In the genomic region with DNA sequence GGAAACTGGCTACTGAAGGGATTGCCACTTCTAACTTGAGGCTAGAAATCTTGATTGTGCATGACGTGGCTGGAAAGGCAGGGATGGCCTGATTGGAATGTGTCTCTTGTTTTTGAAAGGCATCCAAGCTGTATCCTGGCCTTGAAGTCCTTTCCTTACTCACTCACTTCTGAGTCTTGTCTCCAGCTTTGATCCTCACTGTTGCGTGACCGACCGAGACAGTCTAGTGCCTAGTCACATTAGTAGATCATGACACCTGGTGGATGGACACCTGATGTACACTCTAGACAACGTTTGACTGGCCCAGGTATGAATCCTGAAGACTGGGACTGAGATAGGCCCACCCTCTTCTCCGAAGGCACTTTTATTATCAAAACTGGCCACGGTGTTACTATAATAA, we compare ENCODE assay signal across 14 mouse cellular contexts. TPM values are rescaled to one million over a fixed set of nuclear protein-coding genes. Genes with fewer than 3 reads are reported as not detected.
DNase-seq lines count a peak whose midpoint lies in the region; ATAC-seq and TF ChIP-seq lines count a peak whose summit lies in the region.
"Had no signal": no experiment of that assay in that cellular context is flagged by ENCODE, and none has a peak within 500 bp of the region (broad histone marks: within the 10 kb centered on the region; RNA-seq: fewer than 3 reads in every experiment).

No protein-coding gene starts in this region.

- peak; percentile 32; the same call in 1 of the 2 replicates for TF ChIP-seq CTCF in hindbrain, postnatal 0 days (IDR thresholded peaks at IDR 0.05; ENCODE audit: low read depth)
- no peak for TF ChIP-seq CTCF in forebrain, postnatal 0 days (IDR thresholded peaks at IDR 0.05; ENCODE audit: low read depth)

- H3K27me3 ChIP-seq in hindbrain, postnatal 0 days (ENCODE audit: insufficient read depth, low read length) = no peaks in the 10 kb centered on the region
- no peaks in the 10 kb centered on the region for H3K27me3 ChIP-seq in hindbrain, embryonic 14.5 days (ENCODE audit: control insufficient read depth, insufficient read depth, low read length)
- H3K27me3 ChIP-seq in forebrain, postnatal 0 days (ENCODE audit: insufficient read depth, low read length) = no peaks in the 10 kb centered on the region
- H3K27me3 ChIP-seq: embryonic facial prominence, embryonic 15.5 days; limb, embryonic 12.5 days had no signal

- no peaks in the 10 kb centered on the region for H3K9me3 ChIP-seq in hindbrain, postnatal 0 days (ENCODE audit: low read length)
- H3K9me3 ChIP-seq in hindbrain, embryonic 14.5 days (ENCODE audit: control insufficient read depth, low read length) = no peaks in the 10 kb centered on the region
- H3K9me3 ChIP-seq in forebrain, postnatal 0 days (ENCODE audit: low read length) = no peaks in the 10 kb centered on the region
- H3K9me3 ChIP-seq: embryonic facial prominence, embryonic 15.5 days; limb, embryonic 12.5 days had no signal

- peaks cover 21% of the 10 kb centered on the region for H3K36me3 ChIP-seq in hindbrain, postnatal 0 days (ENCODE audit: insufficient read depth, low read length)
- H3K36me3 ChIP-seq in hindbrain, embryonic 14.5 days (replicated peaks; ENCODE audit: control insufficient read depth, insufficient read depth) = peaks cover 40% of the 10 kb centered on the region
- H3K36me3 ChIP-seq in forebrain, postnatal 0 days (ENCODE audit: insufficient read depth) = peaks cover 38% of the 10 kb centered on the region

- H3K4me2 ChIP-seq in hindbrain, postnatal 0 days (ENCODE audit: low read depth, low read length) = no peak overlapping the region
- H3K4me2 ChIP-seq in hindbrain, embryonic 14.5 days (replicated peaks) = no peak overlapping the region
- no peak overlapping the region for H3K4me2 ChIP-seq in forebrain, postnatal 0 days (ENCODE audit: low read depth)
- H3K4me2 ChIP-seq: embryonic facial prominence, embryonic 15.5 days; limb, embryonic 12.5 days had no signal

- no peak overlapping the region for H3K9ac ChIP-seq in hindbrain, postnatal 0 days (replicated peaks; ENCODE audit: low read length)
- H3K9ac ChIP-seq in hindbrain, embryonic 14.5 days = no peak overlapping the region
- no peak overlapping the region for H3K9ac ChIP-seq in forebrain, postnatal 0 days
- H3K9ac ChIP-seq: embryonic facial prominence, embryonic 15.5 days; limb, embryonic 12.5 days had no signal

- DNase-seq in hindbrain, postnatal 0 days (ENCODE audit: low spot score) = peak; percentile 24
- no peak for DNase-seq in hindbrain, embryonic 14.5 days (ENCODE audit: low spot score)
- peak; percentile 26 for DNase-seq in Muller cell, postnatal 12 days (ENCODE audit: inconsistent ontology term)
- peak; percentile 39 to 46 for DNase-seq in adrenal gland, postnatal 36 days
- peak; percentile 47 to 64 for DNase-seq in kidney, postnatal 4 days
- DNase-seq in urinary bladder, adult 2 months (ENCODE audit: low spot score) = no peak
- DNase-seq in forebrain, postnatal 0 days = no peak
- DNase-seq in ovary, adult 18-20 months (ENCODE audit: low spot score) = no peak
- DNase-seq: cerebellum, adult 18-20 months had no signal

- 79% methylated on average over 7 of the region's 7 CpGs for WGBS in hindbrain, postnatal 0 days
- 88% methylated on average over 7 of the region's 7 CpGs for WGBS in hindbrain, embryonic 14.5 days
- WGBS in forebrain, postnatal 0 days = 85% methylated on average over 7 of the region's 7 CpGs

- H3K27ac ChIP-seq in hindbrain, postnatal 0 days = no peak overlapping the region
- H3K27ac ChIP-seq in hindbrain, embryonic 14.5 days = no peak overlapping the region
- H3K27ac ChIP-seq in forebrain, postnatal 0 days (ENCODE audit: low read depth, low read length) = no peak overlapping the region
- H3K27ac ChIP-seq: embryonic facial prominence, embryonic 15.5 days; limb, embryonic 12.5 days had no signal

- no peak overlapping the region for H3K4me3 ChIP-seq in hindbrain, postnatal 0 days (ENCODE audit: low read length)
- no peak overlapping the region for H3K4me3 ChIP-seq in hindbrain, embryonic 14.5 days (replicated peaks; ENCODE audit: low read length)
- no peak overlapping the region for H3K4me3 ChIP-seq in forebrain, postnatal 0 days (ENCODE audit: low read depth, low read length)
- H3K4me3 ChIP-seq: embryonic facial prominence, embryonic 15.5 days; limb, embryonic 12.5 days had no signal

- no peaks in the 10 kb centered on the region for H3K4me1 ChIP-seq in hindbrain, postnatal 0 days (ENCODE audit: insufficient read depth, low read length)
- no peaks in the 10 kb centered on the region for H3K4me1 ChIP-seq in hindbrain, embryonic 14.5 days (replicated peaks; ENCODE audit: control insufficient read depth, insufficient read depth, low read length)
- no peaks in the 10 kb centered on the region for H3K4me1 ChIP-seq in forebrain, postnatal 0 days (ENCODE audit: insufficient read depth)
- H3K4me1 ChIP-seq: embryonic facial prominence, embryonic 15.5 days had no signal

- ATAC-seq in hindbrain, postnatal 0 days = no peak
- no peak for ATAC-seq in hindbrain, embryonic 14.5 days (ENCODE audit: low FRiP score)
- no peak; the same call in 1 of the 2 replicates for ATAC-seq in forebrain, postnatal 0 days

RNA-seq across cellular contexts. Expression of a gene that starts 13.4 kb away (rescaled TPM):
- total RNA-seq in hindbrain, postnatal 0 days (2014; rRNA removed) = 42.9 and 48.5 TPM in 2 replicates
- polyA plus RNA-seq in hindbrain, postnatal 0 days (2015; fragmentation: Nextera tagmentation; extraction: Ambion mirVana) = 98.0 and 108 TPM in 2 replicates
- 117 and 128 TPM in 2 replicates for polyA plus RNA-seq in hindbrain, embryonic 14.5 days (2014; fragmentation: Nextera tagmentation; extraction: Ambion mirVana)
- 10 to 100 TPM in 1 of 2 experiments, 1 to 10 TPM in 1; 8.2 to 12.2 TPM for total RNA-seq in adrenal gland, postnatal 36 days (2021)
- polyA plus RNA-seq in urinary bladder, adult 2 months (2012; rRNA removed) = 7.4 and 8.7 TPM in 2 replicates
- total RNA-seq in forebrain, postnatal 0 days (2014; rRNA removed) = 55.9 and 57.0 TPM in 2 replicates
- polyA plus RNA-seq in forebrain, postnatal 0 days (2015; fragmentation: Nextera tagmentation; extraction: Ambion mirVana) = 150 and 167 TPM in 2 replicates

RNA-seq across cellular contexts. Expression of a gene that starts 17.5 kb away (rescaled TPM):
- total RNA-seq in hindbrain, postnatal 0 days (2014; rRNA removed) = 18.3 and 21.7 TPM in 2 replicates
- polyA plus RNA-seq in hindbrain, postnatal 0 days (2015; fragmentation: Nextera tagmentation; extraction: Ambion mirVana) = 33.9 and 36.4 TPM in 2 replicates
- polyA plus RNA-seq in hindbrain, embryonic 14.5 days (2014; fragmentation: Nextera tagmentation; extraction: Ambion mirVana) = 39.0 and 40.6 TPM in 2 replicates
- total RNA-seq in adrenal gland, postnatal 36 days (2021) = 10 to 100 TPM; 61.7 to 76.3 TPM
- polyA plus RNA-seq in urinary bladder, adult 2 months (2012; rRNA removed) = 26.0 and 26.4 TPM in 2 replicates
- 13.7 and 16.3 TPM in 2 replicates for total RNA-seq in forebrain, postnatal 0 days (2014; rRNA removed)
- polyA plus RNA-seq in forebrain, postnatal 0 days (2015; fragmentation: Nextera tagmentation; extraction: Ambion mirVana) = 29.7 and 34.1 TPM in 2 replicates

RNA-seq across cellular contexts. Expression of a gene that starts 20.8 kb away (rescaled TPM):
- 0.61 and 1.6 TPM in 2 replicates for total RNA-seq in hindbrain, postnatal 0 days (2014; rRNA removed)
- polyA plus RNA-seq in hindbrain, postnatal 0 days (2015; fragmentation: Nextera tagmentation; extraction: Ambion mirVana) = not detected in 2 replicates
- polyA plus RNA-seq in hindbrain, embryonic 14.5 days (2014; fragmentation: Nextera tagmentation; extraction: Ambion mirVana) = not detected in 2 replicates
- under 1 TPM; 0.30 to 0.33 TPM for total RNA-seq in adrenal gland, postnatal 36 days (2021)
- 0.23 and 0.24 TPM in 2 replicates for polyA plus RNA-seq in urinary bladder, adult 2 months (2012; rRNA removed)
- 0.15 and 0.24 TPM in 2 replicates for total RNA-seq in forebrain, postnatal 0 days (2014; rRNA removed)
- polyA plus RNA-seq in forebrain, postnatal 0 days (2015; fragmentation: Nextera tagmentation; extraction: Ambion mirVana) = not detected in 2 replicates
- total RNA-seq: hematopoietic stem cell, adult 5-6 weeks had no signal
- polyA plus RNA-seq: limb, embryonic 12.5 days; neural tube, embryonic 11.5 days had no signal

RNA-seq across cellular contexts. Expression of a gene that starts 27.4 kb away (rescaled TPM):
- 2.2 and 3.6 TPM in 2 replicates for total RNA-seq in hindbrain, postnatal 0 days (2014; rRNA removed)
- 3.9 and 4.6 TPM in 2 replicates for polyA plus RNA-seq in hindbrain, postnatal 0 days (2015; fragmentation: Nextera tagmentation; extraction: Ambion mirVana)
- polyA plus RNA-seq in hindbrain, embryonic 14.5 days (2014; fragmentation: Nextera tagmentation; extraction: Ambion mirVana) = 1.3 and 2.2 TPM in 2 replicates
- total RNA-seq in adrenal gland, postnatal 36 days (2021) = 1 to 10 TPM; 4.3 to 6.7 TPM
- 2.4 and 2.7 TPM in 2 replicates for polyA plus RNA-seq in urinary bladder, adult 2 months (2012; rRNA removed)
- 3.3 and 3.6 TPM in 2 replicates for total RNA-seq in forebrain, postnatal 0 days (2014; rRNA removed)
- 2.8 and 3.5 TPM in 2 replicates for polyA plus RNA-seq in forebrain, postnatal 0 days (2015; fragmentation: Nextera tagmentation; extraction: Ambion mirVana)

RNA-seq across cellular contexts. Expression of a gene that starts 37.0 kb away (rescaled TPM):
- total RNA-seq in hindbrain, postnatal 0 days (2014; rRNA removed) = 0.42 TPM in 1 of 2 replicates, not detected in the other
- polyA plus RNA-seq in hindbrain, postnatal 0 days (2015; fragmentation: Nextera tagmentation; extraction: Ambion mirVana) = 0.97 and 1.5 TPM in 2 replicates
- 0.82 and 1.2 TPM in 2 replicates for polyA plus RNA-seq in hindbrain, embryonic 14.5 days (2014; fragmentation: Nextera tagmentation; extraction: Ambion mirVana)
- total RNA-seq in adrenal gland, postnatal 36 days (2021) = under 1 TPM in 1 of 2 experiments, not detected in 1; 0.49 TPM
- 0.10 TPM in 1 of 2 replicates, not detected in the other for polyA plus RNA-seq in urinary bladder, adult 2 months (2012; rRNA removed)
- total RNA-seq in forebrain, postnatal 0 days (2014; rRNA removed) = 0.69 TPM in 1 of 2 replicates, not detected in the other
- polyA plus RNA-seq in forebrain, postnatal 0 days (2015; fragmentation: Nextera tagmentation; extraction: Ambion mirVana) = 1.2 and 1.4 TPM in 2 replicates
- total RNA-seq: hematopoietic stem cell, adult 5-6 weeks; layer of hippocampus, postnatal 25 days had no signal

Comparison
In these comparisons a context has a peak if more than half of its experiments do, and no peak if none do; other contexts are left out.
1. DNase-seq: peak in hindbrain, postnatal 0 days (single experiment), Muller cell, postnatal 12 days (single experiment), adrenal gland, postnatal 36 days (2 of 2) and kidney, postnatal 4 days (2 of 2); none in hindbrain, embryonic 14.5 days (single experiment), urinary bladder, adult 2 months (single experiment), forebrain, postnatal 0 days (single experiment) and ovary, adult 18-20 months (single experiment).
2. RNA of a gene that starts 13.4 kb away (polyA plus RNA-seq): 150 to 167 TPM in forebrain, postnatal 0 days, 117 to 128 TPM in hindbrain, embryonic 14.5 days and 98.0 to 108 TPM in hindbrain, postnatal 0 days; 7.4 to 8.7 TPM in urinary bladder, adult 2 months; every median in the first group is over 10 times any median in the second.